Mouse (Mus musculus) neural tube, embryonic 12.5 days (tissue): ENCODE results near the gene Mtch1. TPM values are rescaled to one million over a fixed set of nuclear protein-coding genes. Genes with fewer than 3 reads are reported as not detected.
A peak's percentile ranks its signal among the peaks of the same experiment; 100 is the strongest.
"Not testable (repeated sequence)": the region's sequence is repeated elsewhere in the genome, so short reads cannot be mapped to it uniquely, and the experiment has no call there.

Experiments used
- ATAC-seq: fragments of 200-750 bp; cut with Nextera tagmentation; 2 replicates; pipeline ENCODE4 v1.8.0; 2017; ENCODE audit warnings: low read depth, mild to moderate bottlenecking, moderate TSS enrichment, moderate library complexity; ENCODE audit not compliant: low FRiP score
- H3K27ac ChIP-seq: fragments of 300-500 bp; sonication (generic); 2 replicates; pipeline ENCODE4 v1.5.1; 2016
- H3K27me3 ChIP-seq: fragments of 300-500 bp; sonication (generic); replicated peaks from 2 replicates; pipeline ENCODE4 v1.6.1; 2016; ENCODE audit warnings: mild to moderate bottlenecking
- H3K36me3 ChIP-seq: fragments of 300-500 bp; sonication (generic); 2 replicates; pipeline ENCODE4 v1.6.1; 2016; ENCODE audit warnings: mild to moderate bottlenecking
- H3K4me1 ChIP-seq: fragments of 300-500 bp; sonication (generic); 2 replicates; pipeline ENCODE4 v1.6.1; 2016
- H3K4me2 ChIP-seq: fragments of 300-500 bp; sonication (generic); replicated peaks from 2 replicates; pipeline ENCODE4 v1.6.1; 2016; ENCODE audit warnings: mild to moderate bottlenecking
- H3K4me3 ChIP-seq: fragments of 300-500 bp; sonication (generic); 2 replicates; pipeline ENCODE4 v1.5.1; 2016
- H3K9ac ChIP-seq: fragments of 300-500 bp; sonication (generic); 2 replicates; pipeline ENCODE4 v1.6.1; 2016; ENCODE audit warnings: mild to moderate bottlenecking
- H3K9me3 ChIP-seq: fragments of 300-500 bp; sonication (generic); 2 replicates; pipeline ENCODE4 v1.6.1; 2016; ENCODE audit warnings: mild to moderate bottlenecking
- WGBS: fragments of 180-500 bp; shearing (Covaris S2); methylation state at CpG from one replicate; pipeline ENCODE4 v1.1.7; 2016; 5-methylcytosine and 5-hydroxymethylcytosine counted together
- polyA plus RNA-seq: library from polyadenylated mRNA; unstranded; fragments of >200 nt; fragmentation: Nextera tagmentation; extraction: Ambion mirVana; gene quantifications from 2 replicates; pipeline ENCODE4 v1.2.1, GENCODE M21; 2016

Gene Mtch1
- polyA plus RNA-seq, 1 experiment from 2014 or later = 479 TPM

DNA sequence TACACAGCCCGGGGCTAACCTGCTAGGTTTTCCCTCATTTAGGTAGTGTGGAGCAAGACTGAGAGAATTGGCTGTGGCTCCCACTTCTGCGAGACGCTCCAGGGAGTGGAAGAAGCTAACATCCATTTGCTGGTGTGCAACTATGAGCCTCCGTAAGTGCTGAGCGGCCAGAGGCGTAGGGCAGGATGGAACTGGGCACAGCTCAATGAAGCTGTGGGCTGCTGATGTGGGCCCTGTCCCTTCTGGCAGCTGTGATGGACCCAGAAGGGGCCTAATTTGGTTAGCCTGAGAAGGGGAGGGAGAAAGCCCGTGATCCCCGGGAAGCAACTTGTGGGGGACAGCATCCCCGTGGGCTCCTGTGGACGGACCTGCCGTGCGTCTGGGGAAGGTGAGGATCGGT lies 21.9 kb downstream of the Mtch1 start:
- Histone ChIP-seq H3K36me3 (peaks cover 6% of the 10 kb centered on the region; the same call in 1 of the 2 replicates), H3K9ac (peak overlapping the region; percentile 51), H3K27me3 (peaks cover 46% of the 10 kb centered on the region), H3K27ac (no peak overlapping the region), H3K4me3 (no peak overlapping the region), H3K9me3 (no peaks in the 10 kb centered on the region), H3K4me1 (peaks cover 35% of the 10 kb centered on the region), H3K4me2 (peak overlapping the region; percentile 64)
- WGBS = 45% methylated on average over 13 of the region's 13 CpGs
- ATAC-seq = no peak

DNA sequence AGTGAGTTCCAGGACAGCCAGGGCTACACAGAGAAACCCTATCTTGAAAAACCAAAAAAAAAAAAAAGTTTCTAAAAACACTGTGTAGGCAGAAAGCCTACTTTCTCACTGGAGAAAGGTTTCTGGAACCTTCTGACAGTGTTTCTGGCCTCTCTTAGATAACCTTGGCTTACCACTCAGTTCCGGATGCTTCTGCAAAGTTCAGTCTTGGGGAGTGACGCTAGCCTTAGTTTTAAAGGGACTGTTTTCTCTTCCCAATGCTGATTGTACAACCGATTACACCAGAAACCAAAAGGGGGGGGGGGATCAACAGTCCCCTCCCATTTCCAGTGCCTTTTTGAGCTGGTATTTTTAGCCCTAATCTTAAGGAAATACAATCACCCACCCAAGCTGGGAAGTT lies 24.1 kb downstream of the Mtch1 start:
- Histone ChIP-seq H3K9me3 (no peaks in the 10 kb centered on the region), H3K4me2 (no peak overlapping the region), H3K27me3 (peaks cover 64% of the 10 kb centered on the region), H3K4me1 (peaks cover 36% of the 10 kb centered on the region), H3K27ac (no peak overlapping the region), H3K4me3 (no peak overlapping the region), H3K36me3 (no peaks in the 10 kb centered on the region), H3K9ac (no peak overlapping the region)
- ATAC-seq = no peak
- 95% methylated on average over 3 of the region's 3 CpGs for WGBS

DNA sequence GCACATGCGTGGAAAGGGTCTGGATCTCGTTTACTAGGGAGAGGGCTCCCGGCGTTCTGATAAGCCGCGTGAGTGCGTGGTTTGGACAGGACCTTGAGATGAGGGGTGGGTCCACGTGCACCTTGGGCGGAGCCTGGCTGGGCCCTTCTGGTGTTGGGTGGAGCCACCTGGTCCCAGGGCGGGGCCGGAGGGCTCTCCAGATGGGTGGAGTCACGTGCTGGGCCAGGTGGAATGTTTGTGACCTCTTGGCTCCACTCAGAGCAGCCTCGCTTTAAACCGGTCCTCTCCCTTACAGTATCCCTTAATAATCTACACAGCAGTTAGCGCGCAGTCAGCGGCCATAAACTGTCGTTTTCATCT lies 25.2 kb downstream of the Mtch1 start:
- WGBS = 13% methylated on average over 18 of the region's 18 CpGs
- Histone ChIP-seq H3K9me3 (no peaks in the 10 kb centered on the region), H3K27ac (no peak overlapping the region), H3K4me1 (peaks cover 35% of the 10 kb centered on the region), H3K36me3 (no peaks in the 10 kb centered on the region), H3K4me3 (no peak overlapping the region; the same call in 1 of the 2 replicates), H3K4me2 (peak overlapping the region; percentile 38), H3K27me3 (peaks cover 63% of the 10 kb centered on the region), H3K9ac (no peak overlapping the region)
- no peak for ATAC-seq

DNA sequence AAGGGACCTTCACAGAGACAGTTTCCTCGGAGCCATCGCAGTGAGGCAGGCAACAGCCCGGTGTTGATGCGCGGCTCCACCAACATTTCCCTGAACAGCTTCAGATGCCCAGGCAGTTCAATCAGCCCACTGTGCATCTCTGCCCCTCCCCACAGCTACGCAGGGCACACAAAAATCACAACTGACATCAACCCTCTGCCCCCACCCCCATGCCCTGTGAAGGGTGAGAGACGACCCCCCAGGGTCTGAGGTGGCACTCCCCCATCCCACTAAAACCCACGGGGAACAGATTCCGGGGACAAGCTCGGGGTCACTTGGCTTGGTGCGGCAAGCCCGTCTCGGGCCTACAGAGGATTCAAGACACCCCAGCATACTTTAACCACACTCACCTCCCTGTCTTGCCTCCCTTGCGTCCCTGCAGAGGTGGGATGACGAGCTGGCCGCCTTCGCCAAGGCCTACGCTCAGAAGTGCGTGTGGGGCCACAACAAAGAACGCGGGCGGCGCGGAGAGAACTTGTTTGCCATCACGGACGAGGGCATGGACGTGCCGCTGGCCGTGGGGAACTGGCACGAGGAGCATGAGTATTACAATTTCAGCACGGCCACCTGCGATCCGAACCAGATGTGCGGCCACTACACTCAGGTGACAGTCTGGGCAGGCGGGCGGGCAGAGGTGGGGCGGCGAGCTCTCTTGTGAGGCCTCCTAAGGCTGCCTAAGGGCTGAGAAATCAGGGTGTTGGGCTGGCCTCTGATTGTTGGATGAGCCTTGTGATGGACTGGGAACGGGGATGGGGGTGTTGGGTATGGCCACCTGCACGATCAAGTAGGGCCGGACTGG lies 25.8 kb downstream of the Mtch1 start:
- WGBS = 11% methylated on average over 41 of the region's 41 CpGs
- no peak for ATAC-seq
- Histone ChIP-seq H3K27me3 (peaks cover 57% of the 10 kb centered on the region), H3K9me3 (no peaks in the 10 kb centered on the region), H3K27ac (no peak overlapping the region), H3K4me3 (no peak overlapping the region; the same call in 1 of the 2 replicates), H3K4me2 (peak overlapping the region; percentile 38), H3K9ac (no peak overlapping the region), H3K4me1 (peaks cover 29% of the 10 kb centered on the region), H3K36me3 (no peaks in the 10 kb centered on the region)

DNA sequence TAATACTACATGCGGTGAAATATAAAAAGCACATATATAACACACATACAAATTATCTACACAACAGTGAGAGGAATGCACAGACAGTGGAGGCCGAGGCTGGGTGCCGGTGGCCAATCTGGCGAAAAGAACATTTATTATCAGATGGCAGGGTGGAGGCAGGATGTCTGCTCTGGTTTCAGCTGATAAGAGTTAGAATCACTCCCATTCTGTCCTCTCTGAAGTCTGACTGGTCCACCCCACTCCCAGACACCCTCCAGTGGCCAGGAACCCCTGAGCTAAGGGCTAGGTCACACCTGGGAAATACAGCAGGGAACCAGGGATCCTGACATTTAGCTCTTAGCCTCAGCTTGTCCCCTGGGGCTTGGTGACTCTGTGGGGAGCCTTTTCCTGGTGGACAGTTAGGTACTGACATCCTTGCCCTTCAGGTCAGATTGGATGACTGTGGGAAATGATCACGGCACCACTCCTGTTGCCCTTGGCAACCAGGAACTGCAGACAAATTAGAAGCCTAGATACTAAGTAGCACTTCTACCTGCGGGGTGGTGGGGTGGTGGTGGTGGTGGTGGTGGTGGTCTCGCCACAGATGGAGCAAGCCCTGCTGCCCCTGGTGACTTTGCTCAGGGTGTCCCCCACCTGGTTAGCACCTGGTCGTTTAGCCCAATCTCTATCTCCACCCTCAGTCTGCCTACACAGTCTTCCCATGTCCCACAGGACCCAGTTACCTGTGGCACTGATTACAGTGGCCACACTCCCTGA lies 27.7 kb downstream of the Mtch1 start:
- Histone ChIP-seq H3K4me3 (no peak overlapping the region), H3K9ac (no peak overlapping the region), H3K36me3 (no peaks in the 10 kb centered on the region), H3K27ac (no peak overlapping the region), H3K27me3 (peaks cover 50% of the 10 kb centered on the region), H3K4me2 (no peak overlapping the region), H3K4me1 (peaks cover 15% of the 10 kb centered on the region), H3K9me3 (no peaks in the 10 kb centered on the region)
- WGBS = 73% methylated on average over 8 of the region's 8 CpGs
- no peak for ATAC-seq

DNA sequence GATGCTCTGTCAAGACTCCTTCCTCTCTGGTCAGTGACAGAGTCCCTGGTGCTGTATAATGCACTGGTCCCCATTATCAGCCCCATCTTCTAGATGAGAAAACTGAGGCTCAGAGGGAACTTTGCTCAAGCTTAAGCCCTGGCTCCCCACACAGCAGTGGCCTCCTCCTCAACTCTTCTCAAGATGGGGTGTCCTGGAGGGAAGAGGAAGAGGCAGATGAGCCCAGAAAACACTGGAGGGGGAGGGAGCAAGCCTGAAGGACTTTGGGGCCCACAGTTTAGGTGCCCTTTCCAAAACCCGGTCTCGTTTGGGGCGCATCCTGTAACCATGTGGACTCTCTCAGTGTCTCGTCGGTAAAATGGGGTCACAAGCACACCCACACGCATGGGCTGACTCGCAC lies 28.3 kb downstream of the Mtch1 start:
- H3K9me3 ChIP-seq = no peaks in the 10 kb centered on the region
- H3K27ac ChIP-seq = no peak overlapping the region
- no peak overlapping the region for H3K4me2 ChIP-seq
- 92% methylated on average over 7 of the region's 7 CpGs for WGBS
- H3K27me3 ChIP-seq = peaks cover 50% of the 10 kb centered on the region
- no peak overlapping the region for H3K9ac ChIP-seq
- no peaks in the 10 kb centered on the region for H3K36me3 ChIP-seq
- no peak overlapping the region for H3K4me3 ChIP-seq
- H3K4me1 ChIP-seq = peaks cover 15% of the 10 kb centered on the region
- ATAC-seq = no peak

DNA sequence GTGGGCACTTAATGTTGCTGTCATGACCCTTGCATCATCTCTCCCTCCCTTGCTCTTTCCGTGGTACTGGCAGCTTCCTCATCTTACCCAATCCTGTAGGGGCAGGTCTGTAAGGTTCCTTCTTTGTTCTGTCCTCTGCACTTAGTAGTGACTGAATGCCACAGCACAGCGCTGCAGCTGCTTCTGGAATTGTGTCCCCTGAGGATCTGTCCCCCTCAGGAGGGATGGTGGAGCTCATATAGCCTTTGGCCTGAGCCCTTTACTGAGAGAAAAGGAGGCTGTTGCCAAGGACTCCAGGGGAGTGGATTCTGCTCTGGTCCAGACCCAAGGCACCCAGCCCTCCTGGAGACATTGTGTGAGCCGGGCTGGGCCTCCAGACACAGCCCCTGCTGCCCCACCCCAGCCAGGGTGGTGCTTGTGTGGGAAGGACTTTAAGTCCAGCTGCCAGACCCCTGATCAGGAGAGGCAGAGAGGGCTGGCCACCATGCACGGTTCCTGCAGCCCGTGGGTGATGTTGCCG lies 28.9 kb downstream of the Mtch1 start:
- Histone ChIP-seq H3K36me3 (no peaks in the 10 kb centered on the region), H3K4me3 (no peak overlapping the region), H3K9me3 (no peaks in the 10 kb centered on the region), H3K4me1 (peaks cover 15% of the 10 kb centered on the region), H3K27me3 (peaks cover 45% of the 10 kb centered on the region), H3K4me2 (no peak overlapping the region), H3K27ac (no peak overlapping the region), H3K9ac (no peak overlapping the region)
- WGBS = 55% methylated on average over 6 of the region's 6 CpGs
- no peak for ATAC-seq

DNA sequence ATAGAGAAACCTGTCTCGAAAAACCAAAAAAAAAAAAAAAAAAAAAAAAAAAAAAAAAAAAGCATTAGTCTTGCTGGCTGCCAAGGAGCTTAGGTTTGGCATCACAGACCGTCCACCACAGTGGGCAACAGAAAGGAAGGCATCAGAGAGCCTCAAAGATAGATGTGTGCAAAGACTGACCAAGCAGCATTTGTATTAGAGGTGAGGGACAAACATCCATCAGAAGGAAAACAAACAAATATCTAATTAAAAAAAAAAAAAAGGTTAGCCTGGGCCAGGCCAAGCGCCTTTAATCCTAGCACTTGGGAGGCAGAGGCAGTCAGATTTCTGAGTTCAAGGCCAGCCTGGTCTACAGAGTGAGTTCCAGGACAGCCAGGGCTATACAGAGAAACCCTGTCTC lies 30.4 kb downstream of the Mtch1 start, which contains the start of gene Pi16:
Gene Pi16 (plus strand): TSS at position 301 of the 400 bp plus-strand sequence.
- H3K36me3 ChIP-seq, H3K9me3 ChIP-seq, H3K9ac ChIP-seq, H3K4me2 ChIP-seq, H3K4me3 ChIP-seq, H3K27ac ChIP-seq, ATAC-seq: not testable (repeated sequence)
- peaks cover 12% of the 10 kb centered on the region for H3K4me1 ChIP-seq
- WGBS = 97% methylated on average over 3 of the region's 3 CpGs
- peaks cover 33% of the 10 kb centered on the region for H3K27me3 ChIP-seq

DNA sequence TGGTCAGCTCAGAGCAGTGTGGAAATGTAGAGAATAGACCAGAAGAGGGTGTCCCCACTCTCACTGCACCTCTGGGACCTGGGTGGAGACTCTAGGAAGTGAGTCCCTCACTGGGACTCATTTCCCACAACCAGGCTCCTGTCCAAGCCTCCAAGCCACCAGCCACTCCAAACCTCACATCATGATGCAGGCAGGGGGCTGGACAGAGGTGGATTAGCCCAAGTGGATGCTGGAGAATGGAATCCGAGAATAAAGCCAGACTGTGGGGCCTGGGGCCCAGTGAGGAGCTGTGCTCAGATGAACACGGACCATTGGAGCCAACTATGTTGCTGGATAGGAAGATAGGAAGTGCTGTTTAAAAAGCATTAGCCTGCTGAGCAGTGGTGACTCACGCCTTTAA lies 30.8 kb downstream of the Mtch1 start:
- H3K4me2 ChIP-seq = no peak overlapping the region
- H3K4me3 ChIP-seq = no peak overlapping the region
- H3K36me3 ChIP-seq = no peaks in the 10 kb centered on the region
- no peak for ATAC-seq
- no peak overlapping the region for H3K27ac ChIP-seq
- no peaks in the 10 kb centered on the region; the same call in 1 of the 2 replicates for H3K9me3 ChIP-seq
- no peak overlapping the region for H3K9ac ChIP-seq
- H3K4me1 ChIP-seq = peaks cover 7% of the 10 kb centered on the region; the same call in 1 of the 2 replicates
- 72% methylated on average over 3 of the region's 3 CpGs for WGBS
- peaks cover 28% of the 10 kb centered on the region for H3K27me3 ChIP-seq

DNA sequence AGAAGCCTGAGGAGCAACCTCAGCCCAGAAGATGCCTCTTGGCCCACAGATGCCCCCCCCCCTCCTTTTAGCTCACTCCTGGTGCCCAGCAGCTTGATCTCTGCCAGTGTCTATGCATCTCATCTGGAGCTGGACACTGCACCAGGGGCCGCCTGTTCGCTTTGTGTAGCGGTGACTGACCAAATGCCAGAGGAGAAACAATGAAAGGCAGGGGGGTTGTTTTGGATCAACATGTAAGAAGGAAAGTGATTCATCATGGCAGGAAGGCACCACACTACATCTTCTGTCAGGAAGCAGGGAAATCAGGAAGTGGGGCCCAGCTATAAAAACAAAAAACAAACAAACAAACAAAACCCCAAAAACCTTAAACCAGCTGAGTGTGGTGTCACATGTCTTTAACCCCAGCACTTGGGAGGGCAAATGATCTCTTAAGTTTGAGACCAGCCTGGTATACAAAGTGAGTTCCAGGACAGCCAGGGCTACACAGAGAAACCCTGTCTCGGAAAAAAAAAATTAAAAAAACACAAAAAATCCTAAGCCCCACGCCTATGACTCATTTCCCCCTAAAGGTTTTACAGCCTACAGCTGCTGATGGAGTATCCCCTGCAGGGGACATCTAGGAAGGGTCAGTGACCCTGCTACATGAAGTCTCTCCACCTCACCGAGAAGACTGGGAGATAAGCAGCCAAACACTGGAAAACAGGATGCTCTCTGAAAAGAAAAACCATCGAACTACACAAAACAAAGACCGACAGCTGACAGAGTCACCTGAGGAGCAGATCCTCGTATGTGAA lies 31.9 kb downstream of the Mtch1 start:
- Histone ChIP-seq H3K4me1 (peaks cover 4% of the 10 kb centered on the region; the same call in 1 of the 2 replicates), H3K4me3 (no peak overlapping the region), H3K9ac (no peak overlapping the region), H3K4me2 (no peak overlapping the region), H3K27ac (no peak overlapping the region), H3K9me3 (no peaks in the 10 kb centered on the region; the same call in 1 of the 2 replicates), H3K36me3 (no peaks in the 10 kb centered on the region), H3K27me3 (peaks cover 18% of the 10 kb centered on the region)
- no peak for ATAC-seq
- 38% methylated on average over 9 of the region's 9 CpGs for WGBS

DNA sequence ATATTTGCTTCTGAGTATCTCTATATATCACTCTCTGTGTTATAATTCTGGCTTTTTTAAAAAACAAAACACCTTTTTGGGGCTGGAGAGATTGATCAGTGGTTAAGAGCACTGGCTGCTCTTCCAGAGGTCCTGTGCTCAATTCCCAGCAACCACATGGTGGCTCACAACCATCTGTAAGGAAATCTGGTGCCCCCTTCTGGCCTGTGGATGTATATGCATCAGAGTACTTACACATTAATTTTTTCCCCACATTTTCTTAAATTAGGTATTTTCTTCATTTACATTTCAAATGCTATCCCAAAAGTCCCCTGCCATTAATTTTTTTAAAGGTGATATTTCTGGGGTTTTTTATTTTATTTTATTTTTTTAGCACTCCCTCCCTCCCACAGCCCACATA lies 34.4 kb downstream of the Mtch1 start:
- no peak for ATAC-seq
- no peaks in the 10 kb centered on the region; the same call in 1 of the 2 replicates for H3K4me1 ChIP-seq
- no peak overlapping the region for H3K27ac ChIP-seq
- no peaks in the 10 kb centered on the region for H3K36me3 ChIP-seq
- H3K9ac ChIP-seq = no peak overlapping the region
- H3K4me3 ChIP-seq = no peak overlapping the region
- H3K9me3 ChIP-seq = no peaks in the 10 kb centered on the region; the same call in 1 of the 2 replicates
- H3K27me3 ChIP-seq = no peaks in the 10 kb centered on the region
- H3K4me2 ChIP-seq = no peak overlapping the region

DNA sequence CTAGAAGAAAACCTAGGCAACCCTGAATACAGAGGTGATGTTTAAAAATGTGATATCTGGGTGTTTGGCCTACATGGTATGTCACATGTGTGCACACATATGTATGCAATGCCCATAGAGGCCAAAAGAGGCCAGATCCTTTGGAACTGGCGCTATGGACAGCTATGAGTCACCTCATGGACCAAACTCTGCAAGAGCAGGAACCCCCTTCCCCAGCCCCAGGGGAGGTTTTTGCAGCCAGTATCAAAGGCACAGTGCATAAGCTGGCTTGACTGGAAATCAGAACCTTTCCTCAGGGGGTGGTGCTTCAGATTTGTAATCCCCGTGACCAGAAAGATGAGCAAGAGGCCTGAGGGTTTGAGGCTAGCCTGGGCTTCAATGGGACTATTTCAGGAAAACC lies 35.7 kb downstream of the Mtch1 start:
- Histone ChIP-seq H3K27me3 (no peaks in the 10 kb centered on the region), H3K27ac (no peak overlapping the region), H3K4me3 (no peak overlapping the region), H3K36me3 (no peaks in the 10 kb centered on the region), H3K9me3 (no peaks in the 10 kb centered on the region; the same call in 1 of the 2 replicates), H3K4me1 (no peaks in the 10 kb centered on the region; the same call in 1 of the 2 replicates), H3K9ac (no peak overlapping the region), H3K4me2 (no peak overlapping the region)
- 86% methylated on average over 2 of the region's 2 CpGs for WGBS
- no peak for ATAC-seq
